Mouse (Mus musculus) left cerebral cortex, postnatal 10 days (tissue): Measurements from ENCODE around the gene Zfp142. TPM values are rescaled to one million over a fixed set of nuclear protein-coding genes. Genes with fewer than 3 reads are reported as not detected.

Experiments used
- DNase-seq, 2 experiments: peaks; one replicate each; pipeline ENCODE4 v3.0.0; 2021 to 2022; ENCODE audit warnings: low spot score in 2 of 2, mixed read lengths in 1 of 2; ENCODE audit errors: extremely low spot score in 1 of 2
- intact Hi-C: fragments of 180-260 bp; cut with DNase I; formaldehyde crosslinking; loops from one replicate; pipeline ENCODE4 v1.15.1; 2025
- microRNA-seq: library from miRNA; unstranded; fragments of <30 nt; microRNA quantifications from one replicate; pipeline ENCODE4 v1.2.0, GENCODE M21; 2022
- total RNA-seq, 2 experiments: library from RNA; stranded (reverse); gene quantifications; 2 replicates each; pipeline ENCODE4 v1.2.3; 2021

The Zfp142 gene
- total RNA-seq, 2 experiments from 2014 or later = 24.1 to 25.3 TPM

- intact Hi-C loops = loop anchor here (5.0 kb wide), 1 partner anchor 44 kb away; no protein-coding TSS in a partner anchor
- DNase-seq = no peak
These were observed 59.5 kb downstream of the Zfp142 start for GRCm38 (mm10) chr1:74528589-74528988.

GRCm38 (mm10) chr1:74524746-74525145, 63.3 kb downstream of the Zfp142 start:
- DNase-seq = no peak
- intact Hi-C loops = loop anchor here (5.0 kb wide), 1 partner anchor 48 kb away; no protein-coding TSS in a partner anchor

GRCm38 (mm10) chr1:74519875-74520274, 68.2 kb downstream of the Zfp142 start:
- intact Hi-C loops = no loop called here
- DNase-seq = no peak

Small RNAs within 50 kb of the gene (microRNA-seq; reads per million reads assigned to microRNA genes)
- gene Gm25035 = not detected

Other genes starting within 250 kb of the Zfp142 start
- gene Catip, start 226.1 kb downstream of the Zfp142 start, total RNA-seq = under 1 TPM; 0.41 to 0.45 TPM
- 1 to 10 TPM; 1.9 to 2.7 TPM for gene Slc11a1, start 213.1 kb downstream of the Zfp142 start, total RNA-seq
- gene Ctdsp1, start 196.7 kb downstream of the Zfp142 start, total RNA-seq = 10 to 100 TPM; 17.8 to 17.9 TPM
- under 1 TPM; 0.89 to 0.92 TPM for gene Vil1, start 178.9 kb downstream of the Zfp142 start, total RNA-seq
- 10 to 100 TPM; 38.6 to 41.1 TPM for gene Cnot9, start 82.2 kb downstream of the Zfp142 start, total RNA-seq
- 10 to 100 TPM in 1 of 2 experiments, 1 to 10 TPM in 1; 7.6 to 10.9 TPM for gene Plcd4, start 45.4 kb downstream of the Zfp142 start, total RNA-seq
- 10 to 100 TPM; 24.6 to 25.4 TPM for gene Usp37, start 44.0 kb downstream of the Zfp142 start, total RNA-seq
- 10 to 100 TPM; 21.2 to 23.1 TPM for gene Bcs1l, start within 50 bp of the Zfp142 start, total RNA-seq
- 10 to 100 TPM; 55.7 to 59.1 TPM for gene Rnf25, start 13.2 kb upstream of the Zfp142 start, total RNA-seq
- gene Stk36, start 13.2 kb upstream of the Zfp142 start, total RNA-seq = 1 to 10 TPM; 7.5 to 8.8 TPM
- gene Ttll4, start 73.5 kb upstream of the Zfp142 start, total RNA-seq = 10 to 100 TPM; 21.3 to 28.2 TPM
- 1 to 10 TPM in 1 of 2 experiments, under 1 TPM in 1; 0.75 to 1.3 TPM for gene Cyp27a1, start 125.3 kb upstream of the Zfp142 start, total RNA-seq
- gene Prkag3, start 161.0 kb upstream of the Zfp142 start, total RNA-seq = not detected
- 1 to 10 TPM; 1.2 to 1.7 TPM for gene Wnt6, start 183.6 kb upstream of the Zfp142 start, total RNA-seq
- 1 to 10 TPM in 1 of 2 experiments, under 1 TPM in 1; 0.87 to 1.1 TPM for gene Wnt10a, start 203.3 kb upstream of the Zfp142 start, total RNA-seq